Mouse (Mus musculus): Measurements from ENCODE around the gene Rhbdf2.

GRCm38 (mm10) chr11:116660181-116660580 is 33.4 kb upstream of the Rhbdf2 start:
- TF ChIP-seq GATA1 (IDR thresholded peaks at IDR 0.05; ENCODE audit: low read length) (no peak), TAL1 (IDR thresholded peaks at IDR 0.05; ENCODE audit: low read length) (no peak)
